Mouse (Mus musculus) kidney, embryonic 16.5 days (tissue): ENCODE data around the gene Tstd1. TPM values are rescaled to one million over a fixed set of nuclear protein-coding genes. Genes with fewer than 3 reads are reported as not detected.
A peak's percentile ranks its signal among the peaks of the same experiment; 100 is the strongest.

ENCODE experiments used
- ATAC-seq: fragments of 200-750 bp; cut with Nextera tagmentation; 2 replicates; pipeline ENCODE4 v1.8.0; 2017; ENCODE audit warnings: moderate TSS enrichment; ENCODE audit not compliant: low FRiP score, low TSS enrichment
- H3K27ac ChIP-seq: fragments of 300-500 bp; sonication (generic); 2 replicates; pipeline ENCODE4 v1.5.1; 2014; ENCODE audit warnings: low read length
- H3K27me3 ChIP-seq: fragments of 300-500 bp; sonication (generic); 2 replicates; pipeline ENCODE4 v1.6.1; 2014; ENCODE audit warnings: low read length, control low read depth, mixed read lengths; ENCODE audit not compliant: insufficient read depth
- H3K36me3 ChIP-seq: fragments of 300-500 bp; sonication (generic); 2 replicates; pipeline ENCODE4 v1.6.1; 2014; ENCODE audit warnings: low read length, control low read depth, mixed read lengths; ENCODE audit not compliant: insufficient read depth
- H3K4me1 ChIP-seq: fragments of 300-500 bp; sonication (generic); 2 replicates; pipeline ENCODE4 v1.6.1; 2014; ENCODE audit warnings: low read length, control low read depth, mixed read lengths; ENCODE audit not compliant: insufficient read depth
- H3K4me2 ChIP-seq: fragments of 300-500 bp; sonication (generic); replicated peaks from 2 replicates; pipeline ENCODE4 v1.6.1; 2014; ENCODE audit warnings: low read depth, low read length
- H3K4me3 ChIP-seq: fragments of 300-500 bp; sonication (generic); 2 replicates; pipeline ENCODE4 v1.5.1; 2014; ENCODE audit warnings: mild to moderate bottlenecking, low read length
- H3K9ac ChIP-seq: fragments of 300-500 bp; sonication (generic); replicated peaks from 2 replicates; pipeline ENCODE4 v1.6.1; 2014; ENCODE audit warnings: low read length
- H3K9me3 ChIP-seq: fragments of 300-500 bp; sonication (generic); 2 replicates; pipeline ENCODE4 v1.6.1; 2016; ENCODE audit warnings: low read length, control low read depth
- WGBS: fragments of 180-500 bp; shearing (Covaris S2); extraction: QIAGEN DNeasy Blood & Tissue Kit; methylation state at CpG from one replicate; pipeline ENCODE4 v1.1.7; 2014; 5-methylcytosine and 5-hydroxymethylcytosine counted together
- polyA plus RNA-seq: library from polyadenylated mRNA; unstranded; fragments of >200 nt; fragmentation: Nextera tagmentation; extraction: Ambion mirVana; gene quantifications from 2 replicates; pipeline ENCODE4 v1.2.1, GENCODE M21; 2015

Gene Tstd1
- polyA plus RNA-seq, 1 experiment from 2014 or later = 7.0 TPM

DNA sequence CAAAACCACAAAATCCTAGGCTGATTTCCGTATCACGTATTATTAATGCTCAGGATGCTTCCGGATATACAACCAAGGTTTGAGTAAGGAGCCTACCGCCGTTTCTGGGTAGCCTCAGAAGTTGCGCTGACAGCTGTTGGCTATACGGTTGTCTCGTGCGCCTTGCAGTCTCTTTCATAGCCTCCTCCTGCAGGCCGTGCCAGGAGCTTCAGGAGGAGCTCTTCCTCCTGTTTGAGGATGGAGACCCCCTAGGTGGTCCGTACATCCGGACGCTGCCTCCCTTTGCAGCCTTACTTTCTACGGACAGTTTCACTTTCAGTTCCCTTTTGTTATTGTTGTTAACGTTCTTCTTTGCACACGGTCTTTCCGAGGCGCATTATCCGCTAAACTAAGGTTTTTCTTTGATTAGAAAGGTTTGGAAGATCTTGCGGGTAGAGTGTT, 6.7 kb upstream of the Tstd1 start:
- H3K9ac ChIP-seq = peak overlapping the region; percentile 98
- peak; percentile 44; the same call in 1 of the 2 replicates for ATAC-seq
- peaks cover 20% of the 10 kb centered on the region for H3K36me3 ChIP-seq
- WGBS = under 1% methylated on average over 20 of the region's 20 CpGs
- peak overlapping the region; percentile 67 for H3K4me2 ChIP-seq
- peak overlapping the region; percentile 97 for H3K4me3 ChIP-seq
- H3K27ac ChIP-seq = peak overlapping the region; percentile 97
- no peaks in the 10 kb centered on the region; the same call in 1 of the 2 replicates for H3K27me3 ChIP-seq
- peaks cover 11% of the 10 kb centered on the region for H3K4me1 ChIP-seq
- no peaks in the 10 kb centered on the region for H3K9me3 ChIP-seq

GRCm38 (mm10) chr1:171412446-171412845, 6.2 kb upstream of the Tstd1 start:
- Histone ChIP-seq H3K9ac (peak overlapping the region; percentile 98), H3K27ac (peak overlapping the region; percentile 97), H3K4me3 (peak overlapping the region; percentile 97), H3K4me2 (peak overlapping the region; percentile 67), H3K27me3 (no peaks in the 10 kb centered on the region; the same call in 1 of the 2 replicates), H3K4me1 (peaks cover 11% of the 10 kb centered on the region), H3K9me3 (no peaks in the 10 kb centered on the region), H3K36me3 (peaks cover 24% of the 10 kb centered on the region)
- no peak for ATAC-seq
- WGBS = 23% methylated on average over 3 of the region's 3 CpGs

DNA sequence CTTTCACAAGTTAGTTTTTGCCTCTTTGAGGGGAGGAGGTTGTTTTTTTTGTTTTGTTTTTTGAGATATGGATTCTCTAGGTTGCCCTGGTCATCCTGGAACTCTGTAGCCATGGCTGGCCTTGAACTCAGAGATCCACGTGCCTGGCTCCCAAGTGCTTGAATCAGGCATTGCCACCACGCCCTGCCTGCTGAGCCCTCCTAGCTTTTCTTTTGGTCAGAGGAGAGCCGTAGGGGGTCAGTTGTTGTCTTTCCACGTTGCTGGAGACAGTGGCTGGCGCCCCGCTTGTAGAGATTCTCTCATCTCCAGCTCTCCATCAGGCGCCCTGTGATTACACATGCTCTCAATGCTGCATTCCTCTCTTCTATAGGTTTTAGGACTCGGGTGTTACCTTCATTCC, 5.1 kb upstream of the Tstd1 start:
- H3K27ac ChIP-seq = no peak overlapping the region
- no peak for ATAC-seq
- H3K27me3 ChIP-seq = no peaks in the 10 kb centered on the region; the same call in 1 of the 2 replicates
- H3K9ac ChIP-seq = no peak overlapping the region
- peaks cover 34% of the 10 kb centered on the region for H3K36me3 ChIP-seq
- peaks cover 11% of the 10 kb centered on the region for H3K4me1 ChIP-seq
- H3K4me2 ChIP-seq = no peak overlapping the region
- WGBS = 80% methylated on average over 8 of the region's 8 CpGs
- no peaks in the 10 kb centered on the region for H3K9me3 ChIP-seq
- H3K4me3 ChIP-seq = no peak overlapping the region

- no peak for ATAC-seq
- 72% methylated on average over 12 of the region's 12 CpGs for WGBS
These were observed 715 bp downstream of the Tstd1 start for GRCm38 (mm10) chr1:171419291-171419882.

DNA sequence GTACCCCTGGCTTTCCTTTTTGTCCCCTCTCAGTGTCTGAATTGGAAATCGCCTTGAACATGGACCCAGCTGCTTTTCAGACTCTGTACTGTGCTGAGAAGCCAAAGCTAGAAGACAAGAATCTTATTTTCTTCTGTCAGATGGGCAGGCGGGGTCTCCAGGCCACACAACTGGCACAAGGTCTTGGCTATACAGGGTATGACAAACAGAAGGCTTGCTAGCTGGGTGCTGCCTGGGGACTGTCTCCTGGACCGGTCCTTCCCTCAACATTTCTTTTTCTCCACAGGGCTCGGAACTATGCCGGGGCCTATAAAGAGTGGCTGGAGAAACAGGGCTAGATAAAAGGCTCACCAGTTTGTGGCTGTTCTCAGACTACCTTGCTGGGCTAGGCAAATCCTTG, 1.2 kb downstream of the Tstd1 start:
- WGBS = 84% methylated on average over 5 of the region's 5 CpGs
- H3K4me1 ChIP-seq = 0 out of 2 replicates have a peak, but pooled peaks cover 4% of the 10 kb centered on the region
- H3K27me3 ChIP-seq = no peaks in the 10 kb centered on the region
- no peak overlapping the region for H3K27ac ChIP-seq
- H3K4me2 ChIP-seq = no peak overlapping the region
- ATAC-seq = no peak
- H3K36me3 ChIP-seq = peaks cover 50% of the 10 kb centered on the region
- H3K9me3 ChIP-seq = no peaks in the 10 kb centered on the region
- H3K4me3 ChIP-seq = no peak overlapping the region
- no peak overlapping the region for H3K9ac ChIP-seq

More at GRCm38 (mm10) chr1:171419291-171419882, 715 bp downstream of the Tstd1 start:
- Histone ChIP-seq H3K27ac (no peak overlapping the region), H3K9me3 (no peaks in the 10 kb centered on the region), H3K4me2 (no peak overlapping the region), H3K9ac (no peak overlapping the region), H3K4me3 (no peak overlapping the region), H3K27me3 (no peaks in the 10 kb centered on the region), H3K36me3 (peaks cover 50% of the 10 kb centered on the region), H3K4me1 (no peaks in the 10 kb centered on the region)

GRCm38 (mm10) chr1:171422504-171423095, 3.9 kb downstream of the Tstd1 start:
- no peak overlapping the region for H3K9ac ChIP-seq
- H3K36me3 ChIP-seq = peaks cover 25% of the 10 kb centered on the region
- WGBS = 83% methylated on average over 8 of the region's 8 CpGs
- no peak overlapping the region for H3K27ac ChIP-seq
- H3K4me1 ChIP-seq = 0 out of 2 replicates have a peak, but pooled peaks cover 9% of the 10 kb centered on the region
- H3K27me3 ChIP-seq = no peaks in the 10 kb centered on the region
- H3K4me2 ChIP-seq = no peak overlapping the region
- no peaks in the 10 kb centered on the region for H3K9me3 ChIP-seq
- no peak overlapping the region for H3K4me3 ChIP-seq
- ATAC-seq = no peak

- 54% methylated on average over 5 of the region's 5 CpGs for WGBS
- no peak overlapping the region for H3K27ac ChIP-seq
- ATAC-seq = no peak
- H3K27me3 ChIP-seq = no peaks in the 10 kb centered on the region
- H3K9ac ChIP-seq = no peak overlapping the region
- H3K4me3 ChIP-seq = no peak overlapping the region
- H3K36me3 ChIP-seq = peaks cover 8% of the 10 kb centered on the region
- H3K9me3 ChIP-seq = peaks cover 9% of the 10 kb centered on the region; the same call in 1 of the 2 replicates
- H3K4me1 ChIP-seq = 0 out of 2 replicates have a peak, but pooled peaks cover 9% of the 10 kb centered on the region
- H3K4me2 ChIP-seq = no peak overlapping the region
These were observed 6.0 kb downstream of the Tstd1 start for GRCm38 (mm10) chr1:171424638-171425037.

GRCm38 (mm10) chr1:171425126-171425525, 6.5 kb downstream of the Tstd1 start:
- 65% methylated on average over 4 of the region's 4 CpGs for WGBS
- Histone ChIP-seq H3K27ac (no peak overlapping the region), H3K4me3 (no peak overlapping the region), H3K36me3 (peaks cover 8% of the 10 kb centered on the region), H3K9ac (no peak overlapping the region), H3K4me1 (0 out of 2 replicates have a peak, but pooled peaks cover 9% of the 10 kb centered on the region), H3K9me3 (peaks cover 9% of the 10 kb centered on the region; the same call in 1 of the 2 replicates), H3K4me2 (no peak overlapping the region), H3K27me3 (no peaks in the 10 kb centered on the region)
- no peak for ATAC-seq

DNA sequence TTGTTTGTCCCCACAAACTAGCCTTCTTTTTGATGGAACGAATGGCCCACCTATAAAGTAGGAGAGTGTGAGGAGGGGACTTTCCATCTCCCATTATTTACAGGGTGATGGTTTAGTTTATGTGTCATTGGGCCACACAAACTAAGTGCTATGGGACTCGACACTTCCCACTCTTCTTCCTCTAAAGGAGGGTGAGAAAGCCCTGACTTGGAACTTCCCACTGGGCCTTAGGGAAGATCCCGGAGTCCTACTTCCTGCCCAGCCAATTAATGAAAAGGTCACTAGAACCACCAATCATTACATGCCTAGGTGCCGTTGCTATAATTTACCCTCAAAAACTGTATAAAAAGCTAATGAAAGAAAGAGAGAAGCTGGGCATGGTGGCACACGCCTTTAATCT, 13.5 kb downstream of the Tstd1 start:
- Histone ChIP-seq H3K9me3 (peaks cover 9% of the 10 kb centered on the region; the same call in 1 of the 2 replicates), H3K4me2 (no peak overlapping the region), H3K27me3 (no peaks in the 10 kb centered on the region), H3K36me3 (no peaks in the 10 kb centered on the region), H3K9ac (no peak overlapping the region), H3K27ac (no peak overlapping the region), H3K4me3 (no peak overlapping the region), H3K4me1 (peaks cover 15% of the 10 kb centered on the region)
- 66% methylated on average over 5 of the region's 5 CpGs for WGBS
- no peak for ATAC-seq

GRCm38 (mm10) chr1:171435288-171435814, 16.7 kb downstream of the Tstd1 start:
- no peak overlapping the region for H3K4me2 ChIP-seq
- ATAC-seq = no peak
- H3K36me3 ChIP-seq = no peaks in the 10 kb centered on the region
- no peak overlapping the region for H3K27ac ChIP-seq
- H3K27me3 ChIP-seq = no peaks in the 10 kb centered on the region
- no peak overlapping the region for H3K9ac ChIP-seq
- WGBS = 11% methylated on average over 7 of the region's 7 CpGs
- H3K9me3 ChIP-seq = no peaks in the 10 kb centered on the region
- H3K4me1 ChIP-seq = peaks cover 28% of the 10 kb centered on the region
- H3K4me3 ChIP-seq = no peak overlapping the region
